Mouse (Mus musculus): ENCODE data around the gene Pde5a.

DNA sequence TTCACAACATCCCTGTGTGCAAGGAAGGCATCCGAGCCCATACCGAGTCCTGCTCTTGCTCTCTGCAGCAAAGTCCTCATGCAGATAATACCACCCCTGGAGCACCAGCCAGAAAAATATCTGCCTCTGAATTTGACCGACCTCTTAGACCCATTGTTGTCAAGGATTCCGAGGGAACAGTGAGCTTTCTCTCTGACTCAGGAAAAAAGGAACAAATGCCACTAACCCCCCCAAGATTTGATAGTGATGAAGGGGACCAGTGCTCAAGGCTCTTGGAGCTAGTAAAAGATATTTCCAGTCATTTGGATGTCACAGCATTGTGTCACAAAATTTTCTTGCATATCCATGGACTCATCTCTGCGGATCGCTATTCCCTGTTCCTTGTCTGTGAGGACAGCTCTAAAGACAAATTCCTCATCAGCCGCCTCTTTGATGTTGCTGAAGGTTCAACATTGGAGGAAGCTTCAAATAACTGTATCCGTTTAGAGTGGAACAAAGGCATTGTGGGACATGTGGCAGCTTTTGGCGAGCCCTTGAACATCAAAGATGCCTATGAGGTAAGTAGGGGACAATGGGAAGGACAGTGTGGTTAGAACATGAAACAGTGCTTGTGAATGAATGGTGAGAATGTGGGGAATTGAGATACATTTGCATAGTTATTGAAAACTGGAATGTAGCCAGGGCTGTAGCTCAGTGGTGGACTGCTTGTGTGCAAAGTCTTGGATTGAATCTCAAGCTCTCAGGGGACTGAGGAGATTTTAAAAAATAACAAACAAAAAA lies 19.4 kb downstream of the Pde5a start:
- TF ChIP-seq CTCF (IDR thresholded peaks at IDR 0.05; ENCODE audit: low read depth) (no peak), EP300 (IDR thresholded peaks at IDR 0.05; ENCODE audit: low read depth) (no peak)
